Mouse (Mus musculus) intestine, embryonic 16.5 days (tissue): ENCODE measurements around the gene Gm43064. TPM values are rescaled to one million over a fixed set of nuclear protein-coding genes. Genes with fewer than 3 reads are reported as not detected.

Experiments used
- ATAC-seq: fragments of 200-750 bp; cut with Nextera tagmentation; 2 replicates; pipeline ENCODE4 v1.8.0; 2017; ENCODE audit warnings: moderate TSS enrichment, moderate library complexity
- H3K27ac ChIP-seq: fragments of 300-500 bp; sonication (generic); 2 replicates; pipeline ENCODE4 v1.5.1; 2014; ENCODE audit warnings: mild to moderate bottlenecking, low read length
- H3K27me3 ChIP-seq: fragments of 300-500 bp; sonication (generic); replicated peaks from 2 replicates; pipeline ENCODE4 v1.6.1; 2014; ENCODE audit warnings: low read length, control low read depth, mixed read lengths; ENCODE audit not compliant: control insufficient read depth, insufficient read depth
- H3K36me3 ChIP-seq: fragments of 300-500 bp; sonication (generic); 2 replicates; pipeline ENCODE4 v1.6.1; 2014; ENCODE audit warnings: low read length, control low read depth; ENCODE audit not compliant: control insufficient read depth, insufficient read depth
- H3K4me1 ChIP-seq: fragments of 300-500 bp; sonication (generic); 2 replicates; pipeline ENCODE4 v1.6.1; 2014; ENCODE audit warnings: low read length, control low read depth, mixed read lengths; ENCODE audit not compliant: control insufficient read depth, insufficient read depth
- H3K4me2 ChIP-seq: fragments of 300-500 bp; sonication (generic); 2 replicates; pipeline ENCODE4 v1.6.1; 2014; ENCODE audit warnings: low read depth, low read length, control low read depth
- H3K4me3 ChIP-seq: fragments of 300-500 bp; sonication (generic); 2 replicates; pipeline ENCODE4 v1.5.1; 2014; ENCODE audit warnings: mild to moderate bottlenecking, low read length
- H3K9ac ChIP-seq: fragments of 300-500 bp; sonication (generic); 2 replicates; pipeline ENCODE4 v1.6.1; 2014; ENCODE audit warnings: low read depth, low read length
- H3K9me3 ChIP-seq: fragments of 300-500 bp; sonication (generic); 2 replicates; pipeline ENCODE4 v1.6.1; 2016; ENCODE audit warnings: low read length, control low read depth; ENCODE audit not compliant: control insufficient read depth
- WGBS: fragments of 180-500 bp; shearing (Covaris S2); extraction: QIAGEN DNeasy Blood & Tissue Kit; methylation state at CpG from one replicate; pipeline ENCODE4 v1.1.7; 2014; 5-methylcytosine and 5-hydroxymethylcytosine counted together
- polyA plus RNA-seq: library from polyadenylated mRNA; unstranded; fragments of >200 nt; fragmentation: Nextera tagmentation; extraction: Ambion mirVana; gene quantifications from 2 replicates; pipeline ENCODE4 v1.2.1, GENCODE M21; 2015

The Gm43064 gene
- polyA plus RNA-seq, 1 experiment from 2014 or later, result 0.45 TPM

DNA sequence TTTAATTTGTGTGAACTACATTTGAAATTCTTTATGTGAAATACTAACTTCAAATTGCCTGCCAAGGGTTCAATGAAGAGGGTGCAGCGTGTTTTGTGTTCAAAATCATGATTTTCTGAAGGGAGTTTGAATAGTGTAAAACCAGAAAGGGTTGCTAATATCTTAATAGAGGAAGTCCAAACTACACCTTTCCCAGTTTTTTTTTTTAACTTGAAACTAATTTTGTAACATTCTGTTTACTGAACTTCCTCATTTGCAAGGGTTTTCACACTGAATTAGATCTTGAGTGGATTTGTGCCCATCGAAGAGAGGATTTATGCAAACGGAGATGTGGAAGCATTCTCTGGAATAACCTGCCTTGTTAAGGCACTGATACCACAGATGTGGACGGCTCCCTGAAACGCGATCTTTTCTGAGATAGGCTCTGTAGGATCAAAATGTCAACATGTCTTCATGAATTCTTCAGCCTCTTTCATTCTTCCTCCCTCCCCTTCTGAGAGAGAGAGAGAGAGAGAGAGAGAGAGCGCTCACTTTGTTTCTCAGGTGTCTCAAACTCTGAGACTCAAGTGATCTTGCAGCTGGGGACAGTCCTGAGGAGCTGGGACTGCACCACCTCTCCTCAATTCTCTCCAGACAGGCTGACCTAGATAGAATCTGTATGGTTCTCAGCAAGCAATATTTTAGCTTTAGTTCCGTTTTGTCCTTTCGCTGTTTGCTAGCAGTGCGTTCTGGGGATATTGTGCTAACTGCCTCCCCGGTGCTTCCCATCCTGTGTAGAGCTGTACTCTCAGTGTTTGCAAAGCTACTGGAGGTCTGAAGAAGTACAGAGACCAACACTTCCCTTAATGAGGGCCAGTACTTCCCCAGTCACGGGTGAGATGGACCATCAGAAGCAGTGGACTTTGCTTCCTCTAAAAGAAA, 49.8 kb downstream of the Gm43064 start, which contains the start of gene Ptpn22:
Gene Ptpn22 (plus strand): TSS at position 915 of the 921 bp plus-strand sequence.
- Histone ChIP-seq H3K36me3 (no peaks in the 10 kb centered on the region), H3K4me1 (no peaks in the 10 kb centered on the region), H3K27ac (no peak within 1 kb of the TSS), H3K4me3 (no peak within 1 kb of the TSS), H3K4me2 (no peak within 1 kb of the TSS), H3K9me3 (no peaks in the 10 kb centered on the region), H3K27me3 (no peaks in the 10 kb centered on the region), H3K9ac (no peak within 1 kb of the TSS)
- 71% methylated on average over 12 of the region's 12 CpGs for WGBS
- ATAC-seq, result no peak

DNA sequence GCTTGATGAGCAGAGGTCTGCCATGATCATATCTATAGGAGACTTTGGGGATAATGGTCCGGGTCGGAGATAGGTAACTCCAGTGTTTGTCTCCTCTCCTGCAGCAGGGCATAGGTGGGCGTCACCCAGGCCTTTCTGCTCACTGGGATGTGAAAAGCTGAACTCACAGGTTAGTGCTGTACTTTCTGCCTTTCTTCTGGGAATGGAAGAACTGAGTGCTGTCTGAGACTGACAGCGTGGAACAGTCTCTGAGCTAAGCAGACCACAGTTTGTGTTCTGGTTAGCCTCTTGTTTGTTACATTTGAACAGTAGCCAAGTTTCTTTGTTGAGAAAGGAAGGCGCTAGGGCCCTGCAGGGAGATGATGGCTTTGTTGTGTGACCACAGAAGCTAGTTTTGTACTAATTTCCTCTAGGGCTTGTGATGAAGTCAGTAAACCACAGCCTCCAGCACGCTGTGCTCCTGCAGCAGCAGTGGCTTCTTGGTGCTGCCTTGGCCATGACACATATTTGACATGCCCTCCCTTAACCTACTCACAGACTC, 50.5 kb downstream of the Gm43064 start:
- H3K27me3 ChIP-seq, result no peaks in the 10 kb centered on the region
- no peaks in the 10 kb centered on the region for H3K4me1 ChIP-seq
- WGBS, result 62% methylated on average over 6 of the region's 6 CpGs
- H3K36me3 ChIP-seq, result no peaks in the 10 kb centered on the region
- H3K27ac ChIP-seq, result no peak overlapping the region
- no peaks in the 10 kb centered on the region for H3K9me3 ChIP-seq
- no peak overlapping the region for H3K4me2 ChIP-seq
- ATAC-seq, result 0 out of 2 replicates have a peak, but pooled peaks have one; percentile 23
- no peak overlapping the region for H3K9ac ChIP-seq
- no peak overlapping the region for H3K4me3 ChIP-seq

DNA sequence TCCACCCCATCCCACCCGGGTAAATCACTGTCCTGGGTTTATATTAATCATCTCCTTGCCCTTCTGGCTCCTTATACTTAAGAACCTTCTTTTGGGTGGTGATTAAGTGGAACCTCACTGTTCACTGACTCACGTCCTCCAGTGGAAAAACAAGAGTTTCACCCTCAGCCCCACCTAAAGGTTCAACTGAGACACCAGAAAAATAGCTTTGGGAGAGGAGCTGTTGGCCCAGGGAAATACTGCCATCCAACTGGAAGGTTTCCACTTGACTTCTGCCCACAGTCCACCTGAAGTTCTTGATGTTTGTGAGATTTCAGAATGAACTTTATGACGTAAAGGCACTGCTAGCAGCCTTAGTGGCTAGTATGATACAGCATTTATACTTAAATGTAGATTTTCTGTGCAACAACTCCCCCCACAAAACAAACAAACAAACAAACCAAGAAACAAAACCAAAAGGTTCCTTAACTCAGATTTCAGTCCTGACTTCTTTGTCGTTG, 53.4 kb downstream of the Gm43064 start:
- H3K27ac ChIP-seq, result no peak overlapping the region
- no peak for ATAC-seq
- H3K4me2 ChIP-seq, result no peak overlapping the region
- H3K4me3 ChIP-seq, result no peak overlapping the region
- H3K9ac ChIP-seq, result no peak overlapping the region
- WGBS, result 70% methylated on average over 4 of the region's 4 CpGs
- H3K36me3 ChIP-seq, result no peaks in the 10 kb centered on the region
- no peaks in the 10 kb centered on the region for H3K4me1 ChIP-seq
- H3K27me3 ChIP-seq, result no peaks in the 10 kb centered on the region
- H3K9me3 ChIP-seq, result no peaks in the 10 kb centered on the region

DNA sequence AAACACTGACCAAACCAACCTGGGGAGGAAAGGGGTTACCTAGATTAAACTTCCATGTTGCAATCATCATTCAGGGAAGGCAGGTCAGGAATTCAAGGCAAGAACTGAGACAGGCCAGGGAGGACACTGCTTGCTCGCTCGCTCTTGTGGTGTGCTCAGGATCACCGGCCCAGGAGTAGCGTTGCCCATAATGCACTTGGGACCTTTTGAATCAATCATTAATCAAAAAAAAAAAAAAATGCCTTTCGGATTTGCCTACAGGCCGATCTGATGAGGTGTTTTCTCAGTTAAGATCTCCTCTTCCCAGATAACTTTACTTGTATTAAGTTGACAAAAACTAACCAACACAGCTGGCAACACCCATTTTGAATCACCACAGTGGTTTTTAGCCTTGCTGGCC, 54.8 kb downstream of the Gm43064 start:
- Histone ChIP-seq H3K27me3 (no peaks in the 10 kb centered on the region), H3K27ac (no peak overlapping the region), H3K36me3 (no peaks in the 10 kb centered on the region), H3K4me2 (no peak overlapping the region), H3K4me3 (no peak overlapping the region), H3K9me3 (no peaks in the 10 kb centered on the region), H3K4me1 (no peaks in the 10 kb centered on the region), H3K9ac (no peak overlapping the region)
- 73% methylated on average over 6 of the region's 6 CpGs for WGBS
- no peak for ATAC-seq

DNA sequence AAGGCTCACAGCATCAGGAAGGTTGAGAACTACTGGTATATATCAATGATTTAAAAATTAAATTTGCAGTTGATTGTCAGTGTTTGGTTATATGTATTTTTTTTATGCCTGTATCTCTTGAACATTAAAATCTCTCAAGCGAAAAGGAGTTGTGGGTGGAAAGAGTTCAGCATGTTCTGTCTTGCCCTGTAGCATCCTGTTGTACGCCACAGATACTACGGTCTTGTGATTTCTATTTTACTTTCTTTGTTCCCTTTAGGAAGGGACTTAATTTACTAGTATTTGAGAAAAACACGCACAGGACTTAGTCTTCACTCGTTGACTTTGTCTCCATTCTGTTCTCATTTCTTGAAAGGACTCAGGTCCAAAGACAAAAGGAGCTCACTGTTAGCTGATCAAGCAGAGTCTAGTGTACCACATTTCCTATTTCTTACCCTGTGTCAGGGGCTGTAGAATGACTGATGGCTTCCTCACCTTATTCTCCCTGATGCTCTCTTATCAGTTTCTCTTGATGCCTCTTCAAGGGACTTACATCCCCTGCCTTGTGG, 58.1 kb downstream of the Gm43064 start:
- ATAC-seq, result no peak
- no peaks in the 10 kb centered on the region for H3K4me1 ChIP-seq
- no peak overlapping the region for H3K9ac ChIP-seq
- H3K27me3 ChIP-seq, result no peaks in the 10 kb centered on the region
- H3K27ac ChIP-seq, result no peak overlapping the region
- no peaks in the 10 kb centered on the region for H3K36me3 ChIP-seq
- 85% methylated on average over 5 of the region's 5 CpGs for WGBS
- no peak overlapping the region for H3K4me3 ChIP-seq
- H3K4me2 ChIP-seq, result no peak overlapping the region
- no peaks in the 10 kb centered on the region for H3K9me3 ChIP-seq

DNA sequence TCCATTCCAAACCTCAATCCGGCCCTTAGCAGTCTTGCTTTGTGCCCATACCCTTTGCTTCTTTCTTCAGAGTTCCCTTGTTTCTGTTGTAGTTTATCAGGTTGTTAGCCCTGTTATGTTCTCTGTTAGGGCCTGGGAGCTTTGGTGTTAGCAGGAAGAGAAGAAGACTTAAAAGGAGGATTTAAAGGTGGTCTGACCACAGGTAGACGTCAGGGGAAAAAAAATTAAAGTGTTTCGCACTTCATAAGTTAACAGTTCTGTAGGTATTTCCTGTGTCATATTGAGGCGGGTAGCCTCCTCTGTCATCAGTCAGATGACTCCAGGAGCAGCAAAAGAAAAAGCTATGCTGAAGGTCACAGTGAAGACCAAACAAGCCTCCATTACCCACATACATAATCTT, 58.6 kb downstream of the Gm43064 start:
- Histone ChIP-seq H3K27me3 (no peaks in the 10 kb centered on the region), H3K4me1 (no peaks in the 10 kb centered on the region), H3K9ac (no peak overlapping the region), H3K27ac (no peak overlapping the region), H3K4me2 (no peak overlapping the region), H3K4me3 (no peak overlapping the region), H3K36me3 (no peaks in the 10 kb centered on the region), H3K9me3 (no peaks in the 10 kb centered on the region)
- no peak for ATAC-seq
- WGBS, result 85% methylated on average over 4 of the region's 4 CpGs

DNA sequence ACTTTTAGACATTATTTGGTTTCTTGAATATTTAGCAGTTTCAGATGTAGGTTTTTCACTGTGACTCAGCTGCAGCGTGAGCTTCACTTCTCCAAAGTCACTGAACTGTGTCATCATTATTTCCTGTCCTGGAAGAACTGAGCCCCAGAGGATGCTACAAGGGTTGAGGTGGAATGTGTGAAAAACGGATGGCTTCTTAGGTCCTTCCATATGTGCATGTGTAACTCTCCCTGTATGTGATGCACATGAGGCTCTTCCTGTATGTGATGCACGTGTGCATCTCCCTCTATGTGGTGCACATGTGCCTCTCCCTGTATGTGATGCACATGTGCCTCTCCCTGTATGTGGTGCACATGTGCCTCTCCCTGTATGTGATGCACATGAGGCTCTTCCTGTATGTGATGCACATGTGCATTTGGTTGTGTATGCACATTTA, 63.3 kb downstream of the Gm43064 start:
- Histone ChIP-seq H3K9ac (no peak overlapping the region), H3K27me3 (no peaks in the 10 kb centered on the region), H3K4me1 (no peaks in the 10 kb centered on the region), H3K27ac (no peak overlapping the region), H3K4me3 (no peak overlapping the region), H3K36me3 (no peaks in the 10 kb centered on the region), H3K9me3 (no peaks in the 10 kb centered on the region), H3K4me2 (no peak overlapping the region)
- 61% methylated on average over 3 of the region's 3 CpGs for WGBS
- ATAC-seq, result no peak

DNA sequence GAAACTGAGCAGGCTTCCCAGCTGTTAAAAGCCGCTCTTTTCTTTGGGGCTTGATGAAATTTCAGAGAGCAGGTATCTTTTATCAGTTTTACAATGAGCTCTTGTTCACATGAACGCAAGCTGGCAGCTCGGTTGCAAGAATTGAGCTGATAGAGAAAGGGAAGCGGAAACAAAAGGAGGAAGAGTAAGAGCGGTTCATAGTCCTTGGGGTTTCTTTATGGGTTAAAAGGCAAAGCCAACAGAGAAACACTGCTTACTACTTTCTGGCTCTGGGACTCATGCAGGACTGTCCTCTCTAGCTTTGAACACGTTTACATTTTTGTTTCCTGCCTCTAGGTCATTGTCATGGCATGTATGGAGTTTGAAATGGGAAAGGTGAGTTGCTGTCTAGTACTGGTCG, 65.0 kb downstream of the Gm43064 start:
- no peaks in the 10 kb centered on the region for H3K9me3 ChIP-seq
- H3K4me1 ChIP-seq, result no peaks in the 10 kb centered on the region
- H3K27me3 ChIP-seq, result no peaks in the 10 kb centered on the region
- no peak overlapping the region for H3K4me3 ChIP-seq
- H3K9ac ChIP-seq, result no peak overlapping the region
- no peaks in the 10 kb centered on the region for H3K36me3 ChIP-seq
- no peak for ATAC-seq
- no peak overlapping the region for H3K27ac ChIP-seq
- 62% methylated on average over 7 of the region's 7 CpGs for WGBS
- no peak overlapping the region for H3K4me2 ChIP-seq

DNA sequence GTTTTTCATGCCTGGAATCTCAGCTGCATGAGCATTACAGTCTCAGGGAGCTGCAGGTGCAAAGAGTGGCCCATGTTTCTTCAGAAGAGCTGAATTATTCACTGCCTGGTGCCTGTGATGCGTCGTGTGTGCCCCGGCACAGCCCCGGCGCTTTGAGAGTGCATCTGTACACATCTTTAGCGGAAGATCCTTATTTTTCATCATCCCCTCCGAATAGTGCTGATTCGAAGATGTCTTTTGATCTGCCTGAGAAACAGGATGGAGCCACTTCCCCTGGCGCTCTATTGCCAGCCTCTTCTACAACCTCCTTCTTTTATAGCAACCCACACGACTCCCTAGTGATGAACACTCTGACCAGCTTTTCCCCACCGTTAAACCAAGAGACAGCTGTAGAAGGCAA, 76.6 kb downstream of the Gm43064 start:
- no peaks in the 10 kb centered on the region for H3K36me3 ChIP-seq
- H3K4me3 ChIP-seq, result no peak overlapping the region
- no peaks in the 10 kb centered on the region for H3K9me3 ChIP-seq
- no peak overlapping the region for H3K4me2 ChIP-seq
- H3K27ac ChIP-seq, result no peak overlapping the region
- H3K4me1 ChIP-seq, result no peaks in the 10 kb centered on the region
- no peaks in the 10 kb centered on the region for H3K27me3 ChIP-seq
- no peak overlapping the region for H3K9ac ChIP-seq
- ATAC-seq, result no peak
- WGBS, result 71% methylated on average over 11 of the region's 11 CpGs
